Mouse (Mus musculus): ENCODE measurements at regions not wholly inside any gene's neighbourhood (a gene's known extent, or its start where the extent isn't known, plus 50 kb on each side); places are given as distances from the start of the nearest gene placed in this dataset.

GRCm38 (mm10) chr13:103493567-103493966 is 159.3 kb upstream of the Mast4 start:
- TF ChIP-seq POLR2A (IDR thresholded peaks at IDR 0.05; ENCODE audit: borderline replicate concordance, extremely low read depth, low read depth, low read length) (no peak), CTCF (IDR thresholded peaks at IDR 0.05; ENCODE audit: insufficient read depth, low read length) (no peak)
- DNase-seq = no peak
- no peak overlapping the region for H3K4me3 ChIP-seq (replicated peaks; ENCODE audit: extremely low read depth, low read depth, low read length)
- 45% methylated on average over 7 of the region's 7 CpGs for WGBS
- no peaks in the 10 kb centered on the region for H3K4me1 ChIP-seq (ENCODE audit: control insufficient read depth, insufficient read depth, low read length)

GRCm38 (mm10) chr13:103490049-103490448 is 155.8 kb upstream of the Mast4 start:
- no peak for DNase-seq
- Histone ChIP-seq H3K4me3 (replicated peaks; ENCODE audit: extremely low read depth, low read depth, low read length) (no peak overlapping the region), H3K4me1 (ENCODE audit: control insufficient read depth, insufficient read depth, low read length) (no peaks in the 10 kb centered on the region)
- 87% methylated on average over 6 of the region's 6 CpGs for WGBS
- TF ChIP-seq POLR2A (IDR thresholded peaks at IDR 0.05; ENCODE audit: borderline replicate concordance, extremely low read depth, low read depth, low read length) (no peak), CTCF (IDR thresholded peaks at IDR 0.05; ENCODE audit: insufficient read depth, low read length) (no peak)

GRCm38 (mm10) chr13:103484092-103484491 is 149.8 kb upstream of the Mast4 start:
- no peak for DNase-seq
- no peak for TF ChIP-seq POLR2A (IDR thresholded peaks at IDR 0.05; ENCODE audit: borderline replicate concordance, extremely low read depth, low read depth, low read length)
- TF ChIP-seq CTCF (IDR thresholded peaks at IDR 0.05; ENCODE audit: insufficient read depth, low read length) = no peak
- Histone ChIP-seq H3K4me3 (replicated peaks; ENCODE audit: extremely low read depth, low read depth, low read length) (no peak overlapping the region), H3K4me1 (ENCODE audit: control insufficient read depth, insufficient read depth, low read length) (no peaks in the 10 kb centered on the region)
- 56% methylated on average over 5 of the region's 5 CpGs for WGBS

GRCm38 (mm10) chr13:103483392-103483791 is 149.1 kb upstream of the Mast4 start:
- TF ChIP-seq CTCF (IDR thresholded peaks at IDR 0.05; ENCODE audit: insufficient read depth, low read length) (no peak), POLR2A (IDR thresholded peaks at IDR 0.05; ENCODE audit: borderline replicate concordance, extremely low read depth, low read depth, low read length) (no peak)
- 71% methylated on average over 7 of the region's 7 CpGs for WGBS

GRCm38 (mm10) chr13:103476328-103476727 is 142.0 kb upstream of the Mast4 start:
- WGBS = 72% methylated on average over 6 of the region's 6 CpGs
- TF ChIP-seq CTCF (IDR thresholded peaks at IDR 0.05; ENCODE audit: insufficient read depth, low read length) (no peak), POLR2A (IDR thresholded peaks at IDR 0.05; ENCODE audit: borderline replicate concordance, extremely low read depth, low read depth, low read length) (no peak)
- DNase-seq = no peak
- Histone ChIP-seq H3K4me1 (ENCODE audit: control insufficient read depth, insufficient read depth, low read length) (no peaks in the 10 kb centered on the region), H3K4me3 (replicated peaks; ENCODE audit: extremely low read depth, low read depth, low read length) (no peak overlapping the region)

More at GRCm38 (mm10) chr13:103483392-103483791, 149.1 kb upstream of the Mast4 start:
- Histone ChIP-seq H3K4me3 (replicated peaks; ENCODE audit: extremely low read depth, low read depth, low read length) (no peak overlapping the region), H3K4me1 (ENCODE audit: control insufficient read depth, insufficient read depth, low read length) (no peaks in the 10 kb centered on the region)
- no peak for DNase-seq

- TF ChIP-seq CTCF (IDR thresholded peaks at IDR 0.05; ENCODE audit: insufficient read depth, low read length) (no peak), POLR2A (IDR thresholded peaks at IDR 0.05; ENCODE audit: borderline replicate concordance, extremely low read depth, low read depth, low read length) (no peak)
- WGBS = 45% methylated on average over 6 of the region's 6 CpGs
- no peak for DNase-seq
- no peaks in the 10 kb centered on the region for H3K4me1 ChIP-seq (ENCODE audit: control insufficient read depth, insufficient read depth, low read length)
- H3K4me3 ChIP-seq (replicated peaks; ENCODE audit: extremely low read depth, low read depth, low read length) = no peak overlapping the region
Observed at GRCm38 (mm10) chr13:103472216-103472615, 137.9 kb upstream of the Mast4 start.

GRCm38 (mm10) chr13:103470141-103470540 is 135.8 kb upstream of the Mast4 start:
- Histone ChIP-seq H3K4me3 (replicated peaks; ENCODE audit: extremely low read depth, low read depth, low read length) (no peak overlapping the region), H3K4me1 (ENCODE audit: control insufficient read depth, insufficient read depth, low read length) (no peaks in the 10 kb centered on the region)
- TF ChIP-seq CTCF (IDR thresholded peaks at IDR 0.05; ENCODE audit: insufficient read depth, low read length) (no peak), POLR2A (IDR thresholded peaks at IDR 0.05; ENCODE audit: borderline replicate concordance, extremely low read depth, low read depth, low read length) (no peak)
- DNase-seq = no peak
- WGBS = 81% methylated on average over 6 of the region's 6 CpGs

- no peak for TF ChIP-seq CTCF (IDR thresholded peaks at IDR 0.05; ENCODE audit: insufficient read depth, low read length)
- TF ChIP-seq POLR2A (IDR thresholded peaks at IDR 0.05; ENCODE audit: borderline replicate concordance, extremely low read depth, low read depth, low read length) = no peak
- DNase-seq = no peak
- WGBS = 50% methylated on average over 4 of the region's 4 CpGs
- no peak overlapping the region for H3K4me3 ChIP-seq (replicated peaks; ENCODE audit: extremely low read depth, low read depth, low read length)
- H3K4me1 ChIP-seq (ENCODE audit: control insufficient read depth, insufficient read depth, low read length) = no peaks in the 10 kb centered on the region
Observed at GRCm38 (mm10) chr13:103460499-103460898, 126.2 kb upstream of the Mast4 start.

- WGBS = 79% methylated on average over 13 of the region's 13 CpGs
- no peak for DNase-seq
- Histone ChIP-seq H3K4me1 (ENCODE audit: control insufficient read depth, insufficient read depth, low read length) (no peaks in the 10 kb centered on the region), H3K4me3 (replicated peaks; ENCODE audit: extremely low read depth, low read depth, low read length) (no peak overlapping the region)
- TF ChIP-seq CTCF (IDR thresholded peaks at IDR 0.05; ENCODE audit: insufficient read depth, low read length) (no peak), POLR2A (IDR thresholded peaks at IDR 0.05; ENCODE audit: borderline replicate concordance, extremely low read depth, low read depth, low read length) (no peak)
Observed at GRCm38 (mm10) chr13:103459486-103460147, 125.3 kb upstream of the Mast4 start.

GRCm38 (mm10) chr13:103452837-103453236 is 118.5 kb upstream of the Mast4 start:
- 67% methylated on average over 4 of the region's 4 CpGs for WGBS
- TF ChIP-seq POLR2A (IDR thresholded peaks at IDR 0.05; ENCODE audit: borderline replicate concordance, extremely low read depth, low read depth, low read length) (no peak), CTCF (IDR thresholded peaks at IDR 0.05; ENCODE audit: insufficient read depth, low read length) (no peak)
- no peak overlapping the region for H3K4me3 ChIP-seq (replicated peaks; ENCODE audit: extremely low read depth, low read depth, low read length)

More at GRCm38 (mm10) chr13:103452837-103453236, 118.5 kb upstream of the Mast4 start:
- no peaks in the 10 kb centered on the region for H3K4me1 ChIP-seq (ENCODE audit: control insufficient read depth, insufficient read depth, low read length)
- no peak for DNase-seq

All from lung, adult 2 months (tissue).